Mouse (Mus musculus) urinary bladder, adult 2 months (tissue): ENCODE results near the gene Lrrc14b. TPM values are rescaled to one million over a fixed set of nuclear protein-coding genes. Genes with fewer than 3 reads are reported as not detected.

Source experiments
- DNase-seq: peaks from one replicate; pipeline ENCODE4 v3.0.0; 2022; ENCODE audit warnings: low spot score
- polyA plus RNA-seq: library from polyadenylated mRNA; depleted of rRNA; stranded (reverse); fragments of >200 nt; gene quantifications from 2 replicates; pipeline ENCODE4 v1.2.3, GENCODE M21; 2012; rRNA removed

Lrrc14b gene
- 1.7 and 2.2 TPM in 2 replicates for polyA plus RNA-seq

- no peak for DNase-seq
Observed at GRCm38 (mm10) chr13:74363859-74364235, at the start of gene Lrrc14b. Gene Lrrc14b, minus strand, starts transcription at chr13:74364005.

GRCm38 (mm10) chr13:74399298-74399839, 35.6 kb upstream of the Lrrc14b start, which contains the start of gene Ftl1-ps1:
Gene Ftl1-ps1, plus strand, starts transcription at chr13:74399694.
- DNase-seq: no peak

GRCm38 (mm10) chr13:74391156-74391555, 27.4 kb upstream of the Lrrc14b start:
- no peak for DNase-seq

- DNase-seq: peak; percentile 29
Observed at GRCm38 (mm10) chr13:74390371-74390990, 26.7 kb upstream of the Lrrc14b start, which contains the start of gene Zfp72. Gene Zfp72, minus strand, starts transcription at chr13:74390836.

GRCm38 (mm10) chr13:74389730-74390129, 25.9 kb upstream of the Lrrc14b start:
- no peak for DNase-seq

GRCm38 (mm10) chr13:74382289-74382688, 18.5 kb upstream of the Lrrc14b start:
- DNase-seq: no peak

- no peak for DNase-seq
Observed at GRCm38 (mm10) chr13:74381533-74382276, 17.9 kb upstream of the Lrrc14b start.

- no peak for DNase-seq
Observed at GRCm38 (mm10) chr13:74363176-74363858, 488 bp downstream of the Lrrc14b start.

- no peak for DNase-seq
Observed at GRCm38 (mm10) chr13:74362218-74362617, 1.6 kb downstream of the Lrrc14b start.

GRCm38 (mm10) chr13:74356491-74356890, 7.3 kb downstream of the Lrrc14b start:
- DNase-seq: no peak

- no peak for DNase-seq
Observed at GRCm38 (mm10) chr13:74350435-74350906, 13.3 kb downstream of the Lrrc14b start.

GRCm38 (mm10) chr13:74349566-74350434, 14.0 kb downstream of the Lrrc14b start, which contains the start of the genes Sdha and Ccdc127:
Gene Sdha, minus strand, starts transcription at chr13:74350280.
Gene Ccdc127, plus strand, starts transcription at chr13:74350309.
- peak; percentile 91 for DNase-seq

- no peak for DNase-seq
Observed at GRCm38 (mm10) chr13:74341036-74341435, 22.8 kb downstream of the Lrrc14b start.

- DNase-seq: no peak
Observed at GRCm38 (mm10) chr13:74329321-74329720, 34.5 kb downstream of the Lrrc14b start.

GRCm38 (mm10) chr13:74317170-74317849, 46.5 kb downstream of the Lrrc14b start, which contains the start of gene Pdcd6:
Gene Pdcd6, minus strand, starts transcription at chr13:74317580.
- DNase-seq: peak; percentile 78

GRCm38 (mm10) chr13:74316789-74317169, 47.0 kb downstream of the Lrrc14b start:
- DNase-seq: no peak

GRCm38 (mm10) chr13:74316386-74316785, 47.4 kb downstream of the Lrrc14b start:
- DNase-seq: no peak

- DNase-seq: no peak
Observed at GRCm38 (mm10) chr13:74314616-74315015, 49.2 kb downstream of the Lrrc14b start.
